Mouse (Mus musculus) layer of hippocampus, postnatal 14 days (tissue): Measurements from ENCODE around the gene Vmn2r4. TPM values are rescaled to one million over a fixed set of nuclear protein-coding genes. Genes with fewer than 3 reads are reported as not detected.
A peak's percentile ranks its signal among the peaks of the same experiment; 100 is the strongest.
"Not testable (repeated sequence)": the region's sequence is repeated elsewhere in the genome, so short reads cannot be mapped to it uniquely, and the experiment has no call there.

Source experiments
- DNase-seq, 2 experiments: peaks; one replicate each; pipeline ENCODE4 v3.0.0; 2021 to 2022; ENCODE audit warnings: low spot score in 2 of 2, mixed read lengths in 1 of 2
- long read RNA-seq, 2 experiments: library from polyadenylated mRNA; stranded (forward); transcript quantifications; one replicate each; pipeline ENCODE4 v2.0.0; 2021
- total RNA-seq, 2 experiments: library from RNA; stranded (reverse); gene quantifications; 2 replicates each; pipeline ENCODE4 v1.2.3; 2021

Vmn2r4 gene
- total RNA-seq: not detected
- long read RNA-seq, experiment 1: 0 reads
- long read RNA-seq, experiment 2: 0 reads

- not testable (repeated sequence) for DNase-seq
These were observed at the start of gene Vmn2r4 for GRCm38 (mm10) chr3:64415268-64415667. TSS of gene Vmn2r4 (minus strand) at chr3:64415368.

GRCm38 (mm10) chr3:64434261-64434660, 19.1 kb upstream of the Vmn2r4 start:
- not testable (repeated sequence) for DNase-seq

GRCm38 (mm10) chr3:64428117-64428798, 13.1 kb upstream of the Vmn2r4 start:
- DNase-seq: not testable (repeated sequence)

GRCm38 (mm10) chr3:64422141-64422540, 7.0 kb upstream of the Vmn2r4 start:
- DNase-seq: not testable (repeated sequence)

- peak in 1 of 2 experiments; percentile 13 for DNase-seq
These were observed 2.3 kb upstream of the Vmn2r4 start for GRCm38 (mm10) chr3:64417477-64417876.

GRCm38 (mm10) chr3:64414253-64414652, 915 bp downstream of the Vmn2r4 start:
- DNase-seq: not testable (repeated sequence)

- peak in 1 of 2 experiments; percentile 3 for DNase-seq
These were observed 55.7 kb downstream of the Vmn2r4 start for GRCm38 (mm10) chr3:64359286-64360035.

Other genes with a start within 250 kb of the Vmn2r4 start
- not detected for gene Vmn2r3, start 125.7 kb downstream of the Vmn2r4 start, total RNA-seq
- gene Vmn2r5, start 94.5 kb upstream of the Vmn2r4 start, total RNA-seq: not detected
- not detected for gene Vmn2r6, start 150.5 kb upstream of the Vmn2r4 start, total RNA-seq